Mouse (Mus musculus): ENCODE data around the gene Emc6.

GRCm38 (mm10) chr11:73137591-73138501 is 39.0 kb downstream of the Emc6 start, which contains the start of gene Haspin:
- TF ChIP-seq POLR2A (IDR thresholded peaks at IDR 0.05; ENCODE audit: low read depth, low read length) (peak; percentile 47; the same call in 1 of the 2 replicates), CTCF (IDR thresholded peaks at IDR 0.05; ENCODE audit: borderline replicate concordance, insufficient read depth, low read length) (peak; percentile 73)

All from embryonic fibroblast, embryonic 13.5 days (primary cell).